Mouse (Mus musculus) ovary, adult 18-20 months (tissue): Measurements from ENCODE around the gene Brd7.
A peak's percentile ranks its signal among the peaks of the same experiment; 100 is the strongest.

Experiments
- DNase-seq: peaks from one replicate; pipeline ENCODE4 v3.0.0; 2022; ENCODE audit warnings: low spot score, mixed read lengths

The Brd7 gene

DNA sequence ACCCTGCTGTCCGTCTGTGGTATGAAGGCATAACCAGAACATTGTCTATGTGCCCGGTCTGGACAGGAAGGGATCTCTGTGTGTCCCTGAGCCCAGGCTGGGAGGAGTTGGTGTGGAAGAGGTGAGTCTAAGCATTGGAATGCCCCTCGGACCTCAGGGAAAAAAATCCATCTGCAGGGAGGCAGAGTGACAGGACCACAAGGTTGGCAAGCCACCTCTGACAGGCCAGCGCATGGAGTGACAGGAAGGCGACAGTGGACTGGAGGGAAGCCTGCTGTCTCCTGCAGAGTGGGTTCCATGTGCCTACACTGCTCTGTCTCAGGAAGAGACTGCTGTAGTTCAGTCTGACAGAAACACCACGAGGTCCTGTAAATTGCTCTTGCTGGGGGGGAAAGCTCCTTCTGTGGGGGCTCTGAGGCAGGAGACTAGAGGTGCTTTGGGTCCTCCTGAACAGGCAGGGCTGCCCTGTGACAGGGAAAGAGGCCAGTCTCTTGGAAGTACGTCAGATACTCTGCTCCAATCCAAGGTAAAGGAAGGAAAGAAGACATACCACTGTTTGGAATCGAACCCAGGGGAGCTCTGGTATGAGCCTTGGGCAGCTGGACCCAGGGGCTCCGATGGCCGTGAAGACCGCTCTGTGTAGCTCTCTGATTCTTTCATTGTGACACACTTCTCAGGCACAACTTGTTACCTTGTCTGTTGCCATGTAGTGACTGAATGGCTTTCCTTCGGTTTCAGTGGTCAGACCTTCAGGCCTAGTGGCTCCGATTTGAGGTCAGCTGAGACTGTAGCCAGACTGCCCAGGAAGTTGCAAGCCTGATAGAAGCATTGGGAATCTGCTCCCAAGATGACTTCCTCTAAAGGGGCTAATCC is 78.5 kb downstream of the Brd7 start:
- DNase-seq: no peak

DNA sequence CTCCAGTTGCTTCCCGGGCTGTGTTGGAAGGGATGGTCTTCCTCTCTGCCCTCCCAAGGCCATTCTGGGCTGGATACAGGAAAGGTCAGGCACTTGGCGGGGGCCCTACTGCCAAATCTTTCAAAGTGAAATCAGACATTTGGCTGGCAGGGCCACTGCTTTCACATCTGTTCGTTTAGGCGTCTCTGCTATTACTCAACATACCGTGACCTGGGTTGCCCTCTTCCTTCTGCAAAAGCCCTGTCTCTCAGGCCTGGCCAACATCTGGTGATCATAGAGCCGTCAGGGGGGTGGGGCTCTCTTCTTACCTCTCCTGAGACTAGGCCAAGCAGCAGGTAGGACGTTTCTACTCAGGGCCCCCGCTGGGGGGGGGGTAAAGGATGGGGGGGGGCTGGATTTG is 79.3 kb downstream of the Brd7 start:
- DNase-seq: peak; percentile 82
